Mouse (Mus musculus): ENCODE data around the gene Kiss1. TPM values are rescaled to one million over a fixed set of nuclear protein-coding genes. Genes with fewer than 3 reads are reported as not detected.

Gene Kiss1
- polyA plus RNA-seq, 1 experiment from 2014 or later: not detected

- Histone ChIP-seq H3K9me3 (replicated peaks; ENCODE audit: control insufficient read depth, low read length) (no peaks in the 10 kb centered on the region), H3K9ac (ENCODE audit: low read length) (no peak overlapping the region), H3K27ac (ENCODE audit: low read depth, low read length) (no peak overlapping the region), H3K4me2 (ENCODE audit: low read length) (no peak overlapping the region), H3K4me3 (ENCODE audit: low read depth, low read length) (no peak overlapping the region), H3K4me1 (ENCODE audit: control insufficient read depth, insufficient read depth, low read length) (peaks cover 3% of the 10 kb centered on the region; the same call in 1 of the 2 replicates), H3K27me3 (replicated peaks; ENCODE audit: control insufficient read depth, insufficient read depth, low read length) (peaks cover 20% of the 10 kb centered on the region; the same call in 1 of the 2 replicates), H3K36me3 (ENCODE audit: control insufficient read depth, insufficient read depth, low read length) (no peaks in the 10 kb centered on the region)
- 95% methylated on average over 6 of the region's 6 CpGs for WGBS
- DNase-seq (ENCODE audit: low spot score): no peak
- ATAC-seq: no peak
Measured at GRCm38 (mm10) chr1:133361006-133361405, 39.3 kb downstream of the Kiss1 start.

GRCm38 (mm10) chr1:133362103-133362502 lies 40.4 kb downstream of the Kiss1 start:
- H3K4me3 ChIP-seq (ENCODE audit: low read depth, low read length): no peak overlapping the region
- peaks cover 20% of the 10 kb centered on the region; the same call in 1 of the 2 replicates for H3K27me3 ChIP-seq (replicated peaks; ENCODE audit: control insufficient read depth, insufficient read depth, low read length)
- no peaks in the 10 kb centered on the region for H3K9me3 ChIP-seq (replicated peaks; ENCODE audit: control insufficient read depth, low read length)
- H3K9ac ChIP-seq (ENCODE audit: low read length): no peak overlapping the region
- DNase-seq (ENCODE audit: low spot score): no peak
- peaks cover 3% of the 10 kb centered on the region; the same call in 1 of the 2 replicates for H3K4me1 ChIP-seq (ENCODE audit: control insufficient read depth, insufficient read depth, low read length)
- 88% methylated on average over 5 of the region's 5 CpGs for WGBS
- H3K4me2 ChIP-seq (ENCODE audit: low read length): no peak overlapping the region
- no peaks in the 10 kb centered on the region for H3K36me3 ChIP-seq (ENCODE audit: control insufficient read depth, insufficient read depth, low read length)
- ATAC-seq: no peak
- no peak overlapping the region for H3K27ac ChIP-seq (ENCODE audit: low read depth, low read length)

GRCm38 (mm10) chr1:133363276-133364021 lies 41.8 kb downstream of the Kiss1 start, which contains the start of gene Etnk2:
TSS of gene Etnk2 (plus strand) at chr1:133363572.
- Histone ChIP-seq H3K27me3 (replicated peaks; ENCODE audit: control insufficient read depth, insufficient read depth, low read length) (peaks cover 20% of the 10 kb centered on the region; the same call in 1 of the 2 replicates), H3K27ac (ENCODE audit: low read depth, low read length) (no peak within 1 kb of the TSS)

GRCm38 (mm10) chr1:133364022-133364630 lies 42.5 kb downstream of the Kiss1 start:
- H3K27ac ChIP-seq (ENCODE audit: low read depth, low read length): no peak overlapping the region
- peaks cover 7% of the 10 kb centered on the region; the same call in 1 of the 2 replicates for H3K4me1 ChIP-seq (ENCODE audit: control insufficient read depth, insufficient read depth, low read length)
- peak; percentile 13 for ATAC-seq
- WGBS: under 1% methylated on average over 27 of the region's 27 CpGs
- peak overlapping the region; percentile 69 for H3K9ac ChIP-seq (ENCODE audit: low read length)
- H3K9me3 ChIP-seq (replicated peaks; ENCODE audit: control insufficient read depth, low read length): no peaks in the 10 kb centered on the region
- peaks cover 20% of the 10 kb centered on the region; the same call in 1 of the 2 replicates for H3K27me3 ChIP-seq (replicated peaks; ENCODE audit: control insufficient read depth, insufficient read depth, low read length)
- H3K4me2 ChIP-seq (ENCODE audit: low read length): peak overlapping the region; percentile 64
- H3K36me3 ChIP-seq (ENCODE audit: control insufficient read depth, insufficient read depth, low read length): no peaks in the 10 kb centered on the region
- peak overlapping the region; percentile 45 for H3K4me3 ChIP-seq (ENCODE audit: low read depth, low read length)
- no peak for DNase-seq (ENCODE audit: low spot score)

More at GRCm38 (mm10) chr1:133363276-133364021, 41.8 kb downstream of the Kiss1 start, which contains the start of gene Etnk2:
- Histone ChIP-seq H3K4me2 (ENCODE audit: low read length) (peak within 1 kb of the TSS; percentile 64), H3K4me3 (ENCODE audit: low read depth, low read length) (peak within 1 kb of the TSS; percentile 45), H3K36me3 (ENCODE audit: control insufficient read depth, insufficient read depth, low read length) (no peaks in the 10 kb centered on the region), H3K4me1 (ENCODE audit: control insufficient read depth, insufficient read depth, low read length) (peaks cover 7% of the 10 kb centered on the region; the same call in 1 of the 2 replicates), H3K9ac (ENCODE audit: low read length) (peak within 1 kb of the TSS; percentile 69), H3K9me3 (replicated peaks; ENCODE audit: control insufficient read depth, low read length) (no peaks in the 10 kb centered on the region)
- ATAC-seq: peak; percentile 83
- DNase-seq (ENCODE audit: low spot score): peak; percentile 71
- WGBS: under 1% methylated on average over 49 of the region's 52 CpGs

- peaks cover 20% of the 10 kb centered on the region; the same call in 1 of the 2 replicates for H3K27me3 ChIP-seq (replicated peaks; ENCODE audit: control insufficient read depth, insufficient read depth, low read length)
- 45% methylated on average over 2 of the region's 2 CpGs for WGBS
- ATAC-seq (no peak), DNase-seq (ENCODE audit: low spot score) (no peak)
- H3K4me1 ChIP-seq (ENCODE audit: control insufficient read depth, insufficient read depth, low read length): peaks cover 7% of the 10 kb centered on the region; the same call in 1 of the 2 replicates
- H3K4me2 ChIP-seq (ENCODE audit: low read length): no peak overlapping the region
- no peak overlapping the region for H3K4me3 ChIP-seq (ENCODE audit: low read depth, low read length)
- no peak overlapping the region for H3K27ac ChIP-seq (ENCODE audit: low read depth, low read length)
- H3K9me3 ChIP-seq (replicated peaks; ENCODE audit: control insufficient read depth, low read length): no peaks in the 10 kb centered on the region
- no peaks in the 10 kb centered on the region for H3K36me3 ChIP-seq (ENCODE audit: control insufficient read depth, insufficient read depth, low read length)
- H3K9ac ChIP-seq (ENCODE audit: low read length): no peak overlapping the region
Measured at GRCm38 (mm10) chr1:133364890-133365289, 43.2 kb downstream of the Kiss1 start.

- 50% methylated on average over 10 of the region's 10 CpGs for WGBS
- no peaks in the 10 kb centered on the region for H3K9me3 ChIP-seq (replicated peaks; ENCODE audit: control insufficient read depth, low read length)
- no peaks in the 10 kb centered on the region for H3K36me3 ChIP-seq (ENCODE audit: control insufficient read depth, insufficient read depth, low read length)
- H3K4me2 ChIP-seq (ENCODE audit: low read length): no peak overlapping the region
- ATAC-seq (no peak), DNase-seq (ENCODE audit: low spot score) (no peak)
- H3K27me3 ChIP-seq (replicated peaks; ENCODE audit: control insufficient read depth, insufficient read depth, low read length): peaks cover 20% of the 10 kb centered on the region; the same call in 1 of the 2 replicates
- no peak overlapping the region for H3K9ac ChIP-seq (ENCODE audit: low read length)
- H3K4me1 ChIP-seq (ENCODE audit: control insufficient read depth, insufficient read depth, low read length): peaks cover 7% of the 10 kb centered on the region; the same call in 1 of the 2 replicates
- no peak overlapping the region for H3K4me3 ChIP-seq (ENCODE audit: low read depth, low read length)
- no peak overlapping the region for H3K27ac ChIP-seq (ENCODE audit: low read depth, low read length)
Measured at GRCm38 (mm10) chr1:133366951-133367605, 45.4 kb downstream of the Kiss1 start.

- Histone ChIP-seq H3K4me2 (ENCODE audit: low read length) (no peak overlapping the region), H3K9ac (ENCODE audit: low read length) (no peak overlapping the region), H3K27ac (ENCODE audit: low read depth, low read length) (no peak overlapping the region), H3K4me1 (ENCODE audit: control insufficient read depth, insufficient read depth, low read length) (peaks cover 7% of the 10 kb centered on the region; the same call in 1 of the 2 replicates), H3K27me3 (replicated peaks; ENCODE audit: control insufficient read depth, insufficient read depth, low read length) (peaks cover 20% of the 10 kb centered on the region; the same call in 1 of the 2 replicates), H3K4me3 (ENCODE audit: low read depth, low read length) (no peak overlapping the region), H3K36me3 (ENCODE audit: control insufficient read depth, insufficient read depth, low read length) (no peaks in the 10 kb centered on the region), H3K9me3 (replicated peaks; ENCODE audit: control insufficient read depth, low read length) (no peaks in the 10 kb centered on the region)
- WGBS: 12% methylated on average over 11 of the region's 11 CpGs
- no peak for DNase-seq (ENCODE audit: low spot score)
- no peak for ATAC-seq
Measured at GRCm38 (mm10) chr1:133367606-133368488, 46.2 kb downstream of the Kiss1 start.

- peaks cover 7% of the 10 kb centered on the region; the same call in 1 of the 2 replicates for H3K4me1 ChIP-seq (ENCODE audit: control insufficient read depth, insufficient read depth, low read length)
- no peak overlapping the region for H3K4me3 ChIP-seq (ENCODE audit: low read depth, low read length)
- ATAC-seq (no peak), DNase-seq (ENCODE audit: low spot score) (no peak)
- no peak overlapping the region for H3K4me2 ChIP-seq (ENCODE audit: low read length)
- no peak overlapping the region for H3K27ac ChIP-seq (ENCODE audit: low read depth, low read length)
- no peaks in the 10 kb centered on the region for H3K36me3 ChIP-seq (ENCODE audit: control insufficient read depth, insufficient read depth, low read length)
- H3K27me3 ChIP-seq (replicated peaks; ENCODE audit: control insufficient read depth, insufficient read depth, low read length): peaks cover 16% of the 10 kb centered on the region; the same call in 1 of the 2 replicates
- no peaks in the 10 kb centered on the region for H3K9me3 ChIP-seq (replicated peaks; ENCODE audit: control insufficient read depth, low read length)
- H3K9ac ChIP-seq (ENCODE audit: low read length): no peak overlapping the region
- 55% methylated on average over 10 of the region's 10 CpGs for WGBS
Measured at GRCm38 (mm10) chr1:133368644-133369043, 47.0 kb downstream of the Kiss1 start.

Data from forebrain, embryonic 14.5 days (tissue).